Mouse (Mus musculus): Measurements from ENCODE around the gene Prap1.

Prap1 gene

GRCm38 (mm10) chr7:140092924-140093528, at the start of gene Prap1:
Prap1 (plus strand) TSS chr7:140093395.
- in situ Hi-C loops (cut with MboI, MseI) = no loop called here

GRCm38 (mm10) chr7:140045546-140045945, 47.6 kb upstream of the Prap1 start:
- in situ Hi-C loops (cut with MboI, MseI) = loop anchor here in 1 of 2 experiments (5.0 kb wide), 1 partner anchor 53 kb away; the partner anchor contains the start of gene Adam8

- in situ Hi-C loops (cut with MboI, MseI) = loop anchor here in 1 of 2 experiments (5.0 kb wide), 1 partner anchor 56 kb away; the partner anchor contains the start of gene Adam8
Measured at GRCm38 (mm10) chr7:140047811-140048311, 45.3 kb upstream of the Prap1 start.

GRCm38 (mm10) chr7:140048361-140049114, 44.7 kb upstream of the Prap1 start, which contains the start of gene Msx3:
Msx3 (minus strand) TSS chr7:140049089.
- in situ Hi-C loops (cut with MboI, MseI) = loop anchor here in 1 of 2 experiments (5.0 kb wide), 1 partner anchor 56 kb away; the partner anchor contains the start of gene Adam8

- in situ Hi-C loops (cut with MboI, MseI) = loop anchor here in 1 of 2 experiments (5.0 kb wide), 1 partner anchor 57 kb away; the partner anchor contains the start of gene Adam8
Measured at GRCm38 (mm10) chr7:140049115-140049689, 44.0 kb upstream of the Prap1 start.

- in situ Hi-C loops (cut with MboI, MseI) = no loop called here
Measured at GRCm38 (mm10) chr7:140054124-140054523, 39.1 kb upstream of the Prap1 start.

GRCm38 (mm10) chr7:140057413-140058407, 35.5 kb upstream of the Prap1 start:
- in situ Hi-C loops (cut with MboI, MseI) = no loop called here

- in situ Hi-C loops (cut with MboI, MseI) = no loop called here
Measured at GRCm38 (mm10) chr7:140058528-140058927, 34.7 kb upstream of the Prap1 start.

- in situ Hi-C loops (cut with MboI, MseI) = no loop called here
Measured at GRCm38 (mm10) chr7:140059601-140060000, 33.6 kb upstream of the Prap1 start.

- in situ Hi-C loops (cut with MboI, MseI) = loop anchor here (5.0 kb wide), 2 partner anchors 84 to 154 kb away; partner anchors contain the start of gene 6430531B16Rik (in 1 of the 2)
Measured at GRCm38 (mm10) chr7:140060936-140061831, 32.0 kb upstream of the Prap1 start.

- in situ Hi-C loops (cut with MboI, MseI) = loop anchor here (5.0 kb wide), 2 partner anchors 84 to 154 kb away; partner anchors contain the start of gene 6430531B16Rik (in 1 of the 2)
Measured at GRCm38 (mm10) chr7:140061832-140062130, 31.4 kb upstream of the Prap1 start.

- in situ Hi-C loops (cut with MboI, MseI) = loop anchor here (5.0 kb wide), 2 partner anchors 85 to 155 kb away; partner anchors contain the start of gene 6430531B16Rik (in 1 of the 2)
Measured at GRCm38 (mm10) chr7:140062307-140062706, 30.9 kb upstream of the Prap1 start.

GRCm38 (mm10) chr7:140063092-140063491, 30.1 kb upstream of the Prap1 start:
- in situ Hi-C loops (cut with MboI, MseI) = loop anchor here (5.0 kb wide), 2 partner anchors 86 to 156 kb away; partner anchors contain the start of gene 6430531B16Rik (in 1 of the 2)

- in situ Hi-C loops (cut with MboI, MseI) = no loop called here
Measured at GRCm38 (mm10) chr7:140067397-140067796, 25.8 kb upstream of the Prap1 start.

GRCm38 (mm10) chr7:140070042-140070711, 23.0 kb upstream of the Prap1 start:
- in situ Hi-C loops (cut with MboI, MseI) = loop anchor here in 1 of 2 experiments (5.0 kb wide), 1 partner anchor 747 kb away; no protein-coding TSS in a partner anchor

GRCm38 (mm10) chr7:140077698-140078097, 15.5 kb upstream of the Prap1 start:
- in situ Hi-C loops (cut with MboI, MseI) = no loop called here

- in situ Hi-C loops (cut with MboI, MseI) = no loop called here
Measured at GRCm38 (mm10) chr7:140078711-140079110, 14.5 kb upstream of the Prap1 start.

GRCm38 (mm10) chr7:140080503-140081156, 12.6 kb upstream of the Prap1 start:
- in situ Hi-C loops (cut with MboI, MseI) = loop anchor here in 1 of 2 experiments (5.0 kb wide), 2 partner anchors 62 to 727 kb away; no protein-coding TSS in a partner anchor
